Mouse (Mus musculus) liver, adult 2 months (tissue): ENCODE results near the gene Avpr1b. TPM values are rescaled to one million over a fixed set of nuclear protein-coding genes. Genes with fewer than 3 reads are reported as not detected.

ENCODE experiments used
- DNase-seq: peaks from one replicate; pipeline ENCODE4 v3.0.0-alpha.2; 2011; ENCODE audit warnings: low read depth, low spot score; ENCODE audit errors: extremely low read depth
- H3K27ac ChIP-seq: fragments of 200-500 bp; replicated peaks from 2 replicates; pipeline ENCODE4 v1.5.1; 2012; ENCODE audit warnings: low read depth, mild to moderate bottlenecking, control low read depth, inconsistent platforms, low read length; ENCODE audit not compliant: insufficient read depth
- H3K27me3 ChIP-seq: fragments of 200-500 bp; 2 replicates; pipeline ENCODE4 v1.6.1; 2012; ENCODE audit warnings: mild to moderate bottlenecking, moderate library complexity, low read length, inconsistent platforms; ENCODE audit not compliant: control insufficient read depth, insufficient read depth
- H3K36me3 ChIP-seq: fragments of 200-500 bp; 2 replicates; pipeline ENCODE4 v1.6.1; 2012; ENCODE audit warnings: low read length, inconsistent platforms; ENCODE audit not compliant: control insufficient read depth, insufficient read depth
- H3K4me1 ChIP-seq: fragments of 200-500 bp; 2 replicates; pipeline ENCODE4 v1.6.1; 2011; ENCODE audit warnings: low read length; ENCODE audit not compliant: control insufficient read depth, insufficient read depth
- H3K4me3 ChIP-seq: fragments of 200-500 bp; 2 replicates; pipeline ENCODE4 v1.5.1; 2011; ENCODE audit warnings: low read depth, mild to moderate bottlenecking, control low read depth, low read length, moderate library complexity; ENCODE audit not compliant: insufficient read depth
- H3K79me2 ChIP-seq: fragments of 200-500 bp; 2 replicates; pipeline ENCODE4 v1.6.1; 2012; ENCODE audit warnings: inconsistent platforms, mild to moderate bottlenecking, low read length, moderate library complexity; ENCODE audit not compliant: control insufficient read depth, insufficient read depth
- H3K9ac ChIP-seq: fragments of 200-500 bp; 2 replicates; pipeline ENCODE4 v1.6.1; 2012; ENCODE audit warnings: low read depth, mild to moderate bottlenecking, control low read depth, inconsistent platforms, low read length
- CTCF ChIP-seq: fragments of 200-500 bp; IDR thresholded peaks from 2 replicates; pipeline ENCODE4 v1.5.1; 2011; ENCODE audit warnings: low read depth, low read length, control low read depth
- POLR2A ChIP-seq: fragments of 200-500 bp; IDR thresholded peaks from 2 replicates; pipeline ENCODE4 v1.6.1; 2011; ENCODE audit warnings: low read length, control low read depth; ENCODE audit not compliant: insufficient read depth; ENCODE audit errors: extremely low read depth
- WGBS: fragments of 180-500 bp; shearing (Covaris S2); methylation state at CpG from one replicate; pipeline ENCODE4 v1.1.7; 2018; 5-methylcytosine and 5-hydroxymethylcytosine counted together
- polyA plus RNA-seq: library from polyadenylated mRNA; depleted of rRNA; stranded (reverse); fragments of >200 nt; gene quantifications from 2 replicates; pipeline ENCODE4 v1.2.3, GENCODE M21; 2012
- total RNA-seq: library from RNA; depleted of rRNA; stranded (reverse); fragments of >200 nt; gene quantifications from 2 replicates; pipeline ENCODE4 v1.2.3, GENCODE M21; 2014

Avpr1b gene
- total and polyA plus RNA-seq, 2 experiments = not detected

- TF ChIP-seq POLR2A (no peak), CTCF (no peak)
- Histone ChIP-seq H3K79me2 (no peaks in the 10 kb centered on the region), H3K36me3 (no peaks in the 10 kb centered on the region), H3K4me3 (no peak overlapping the region), H3K27me3 (no peaks in the 10 kb centered on the region), H3K9ac (no peak overlapping the region), H3K27ac (no peak overlapping the region), H3K4me1 (peaks cover 31% of the 10 kb centered on the region)
- no peak for DNase-seq
- 88% methylated on average over 1 of the region's 1 CpGs for WGBS
Observed at GRCm38 (mm10) chr1:131616131-131616530, 17.1 kb downstream of the Avpr1b start.

GRCm38 (mm10) chr1:131616546-131617220 lies 17.6 kb downstream of the Avpr1b start:
- no peaks in the 10 kb centered on the region for H3K79me2 ChIP-seq
- no peak for DNase-seq
- 83% methylated on average over 5 of the region's 5 CpGs for WGBS
- H3K9ac ChIP-seq = no peak overlapping the region
- no peak overlapping the region for H3K27ac ChIP-seq
- no peaks in the 10 kb centered on the region for H3K27me3 ChIP-seq
- H3K4me3 ChIP-seq = no peak overlapping the region
- H3K36me3 ChIP-seq = no peaks in the 10 kb centered on the region
- H3K4me1 ChIP-seq = peaks cover 31% of the 10 kb centered on the region
- TF ChIP-seq CTCF (no peak), POLR2A (no peak)

- WGBS = 89% methylated on average over 1 of the region's 1 CpGs
- H3K4me3 ChIP-seq = no peak overlapping the region
- H3K27me3 ChIP-seq = no peaks in the 10 kb centered on the region
- no peaks in the 10 kb centered on the region for H3K79me2 ChIP-seq
- peaks cover 28% of the 10 kb centered on the region for H3K4me1 ChIP-seq
- H3K27ac ChIP-seq = no peak overlapping the region
- TF ChIP-seq POLR2A (no peak), CTCF (peak; percentile 41; the same call in 1 of the 2 replicates)
- H3K36me3 ChIP-seq = no peaks in the 10 kb centered on the region
- peak; percentile 17 for DNase-seq
- H3K9ac ChIP-seq = no peak overlapping the region
Observed at GRCm38 (mm10) chr1:131618576-131618975, 19.5 kb downstream of the Avpr1b start.

DNA sequence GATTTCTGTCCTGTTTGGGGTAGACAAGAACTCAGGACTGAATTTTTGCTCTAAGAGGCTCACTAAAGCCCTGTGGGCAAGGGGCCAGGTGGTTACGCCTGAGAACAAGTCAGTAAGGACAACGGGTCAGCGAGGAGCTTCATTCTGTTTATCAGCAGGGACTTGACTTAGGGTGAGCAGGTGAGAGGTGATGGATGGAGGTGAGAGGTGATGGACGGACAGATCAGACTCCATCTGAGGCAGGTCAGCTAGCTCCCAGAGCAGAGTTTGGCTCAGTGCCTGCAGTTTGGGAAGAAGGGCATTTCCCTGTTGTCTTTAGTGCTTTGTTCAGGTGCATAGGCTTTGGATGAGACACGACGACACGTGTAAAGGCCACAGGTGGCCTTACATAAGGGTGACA lies 20.3 kb downstream of the Avpr1b start:
- H3K27ac ChIP-seq = peak overlapping the region; percentile 49

GRCm38 (mm10) chr1:131623644-131624043 lies 24.6 kb downstream of the Avpr1b start:
- WGBS = 38% methylated on average over 3 of the region's 3 CpGs
- H3K4me3 ChIP-seq = no peak overlapping the region
- peaks cover 29% of the 10 kb centered on the region for H3K4me1 ChIP-seq
- TF ChIP-seq POLR2A = no peak
- TF ChIP-seq CTCF = no peak
- no peaks in the 10 kb centered on the region for H3K36me3 ChIP-seq
- H3K27me3 ChIP-seq = no peaks in the 10 kb centered on the region
- no peaks in the 10 kb centered on the region for H3K79me2 ChIP-seq
- H3K27ac ChIP-seq = peak overlapping the region; percentile 61
- peak; percentile 85 for DNase-seq
- no peak overlapping the region; the same call in 1 of the 2 replicates for H3K9ac ChIP-seq

More for the DNA sequence above, 20.3 kb downstream of the Avpr1b start:
- H3K27me3 ChIP-seq = no peaks in the 10 kb centered on the region
- H3K79me2 ChIP-seq = no peaks in the 10 kb centered on the region
- peak; percentile 96 for DNase-seq
- H3K9ac ChIP-seq = no peak overlapping the region
- WGBS = 21% methylated on average over 7 of the region's 7 CpGs
- H3K4me1 ChIP-seq = peaks cover 28% of the 10 kb centered on the region
- H3K4me3 ChIP-seq = no peak overlapping the region
- H3K36me3 ChIP-seq = no peaks in the 10 kb centered on the region
- TF ChIP-seq POLR2A (no peak), CTCF (no peak)

DNA sequence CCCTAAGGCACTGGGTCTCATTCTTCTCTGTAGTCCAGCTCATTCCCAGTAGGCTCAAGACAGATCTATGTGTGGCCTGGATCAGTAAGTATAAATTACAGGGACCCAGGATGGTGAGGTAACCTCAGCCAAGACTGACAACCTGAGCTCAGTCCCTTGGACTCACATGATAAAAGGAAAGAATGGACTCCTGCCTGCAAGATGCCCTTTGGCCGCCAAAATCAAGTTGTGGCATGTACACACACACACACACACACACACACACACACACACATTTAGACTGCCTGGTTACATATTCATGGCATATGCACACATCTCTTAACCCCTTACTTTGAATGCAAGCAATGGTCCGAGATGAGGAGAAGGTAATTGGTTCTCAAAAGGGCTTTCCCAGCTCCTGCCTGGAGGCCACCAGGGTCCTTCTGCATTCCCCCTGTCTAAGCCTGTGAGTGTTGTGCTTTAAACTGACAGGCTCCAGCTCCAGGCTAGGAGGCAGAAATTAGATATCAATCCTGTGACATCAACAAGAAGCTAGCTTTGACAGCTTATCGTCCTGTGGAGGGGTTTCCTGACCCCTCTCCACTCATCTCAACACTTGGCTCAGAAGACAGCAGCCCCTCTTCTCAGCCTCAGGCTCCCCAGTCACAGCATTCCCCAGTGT lies 25.3 kb downstream of the Avpr1b start:
- no peaks in the 10 kb centered on the region for H3K36me3 ChIP-seq
- H3K4me3 ChIP-seq = no peak overlapping the region
- peaks cover 28% of the 10 kb centered on the region for H3K4me1 ChIP-seq
- WGBS = 35% methylated on average over 3 of the region's 3 CpGs
- H3K27me3 ChIP-seq = no peaks in the 10 kb centered on the region
- TF ChIP-seq POLR2A (no peak), CTCF (no peak)
- H3K27ac ChIP-seq = peak overlapping the region; percentile 57
- H3K79me2 ChIP-seq = no peaks in the 10 kb centered on the region
- peak; percentile 81 for DNase-seq
- peak overlapping the region; percentile 19; the same call in 1 of the 2 replicates for H3K9ac ChIP-seq
